Mouse (Mus musculus): ENCODE measurements around the gene Dnajc21.

- TF ChIP-seq POLR2A (IDR thresholded peaks at IDR 0.05; ENCODE audit: low read depth, low read length): no peak
- TF ChIP-seq CTCF (IDR thresholded peaks at IDR 0.05; ENCODE audit: borderline replicate concordance, insufficient read depth, low read length): no peak
Measured at GRCm38 (mm10) chr15:10495944-10496343, 25.6 kb upstream of the Dnajc21 start.
